Mouse (Mus musculus) cerebellum, adult 2 months (tissue): ENCODE measurements around the gene Col5a3.

Experiments used
- CTCF ChIP-seq: fragments of 200-500 bp; IDR thresholded peaks from 2 replicates; pipeline ENCODE4 v1.5.1; 2011; ENCODE audit warnings: low read depth, mild to moderate bottlenecking, control low read depth, low read length, moderate library complexity, borderline replicate concordance; ENCODE audit not compliant: insufficient read depth
- POLR2A ChIP-seq: fragments of 200-500 bp; IDR thresholded peaks from 2 replicates; pipeline ENCODE4 v1.6.1; 2011; ENCODE audit warnings: low read length, control low read depth, borderline replicate concordance; ENCODE audit not compliant: insufficient read depth

GRCm38 (mm10) chr9:20746017-20746660, 68.7 kb downstream of the Col5a3 start, which contains the start of gene Olfm2:
- no peak for TF ChIP-seq CTCF
- TF ChIP-seq POLR2A, result no peak
